Mouse (Mus musculus): Measurements from ENCODE around the gene Tnfaip1.

- TF ChIP-seq MAX (IDR thresholded peaks at IDR 0.05) = no peak
- no peak for TF ChIP-seq CTCF (IDR thresholded peaks at IDR 0.05; ENCODE audit: control insufficient read depth, insufficient read depth, insufficient read length)
- no peak for TF ChIP-seq FOSL1 (IDR thresholded peaks at IDR 0.05; ENCODE audit: insufficient read depth, low read length, poor library complexity, severe bottlenecking)
These were observed 555 bp upstream of the Tnfaip1 start for GRCm38 (mm10) chr11:78536690-78537084.
